8 mouse cellular contexts compared by ENCODE assay signal in genomic region chr1:74035487-74035886, GRCm38 (mm10).
DNase-seq lines count a peak whose midpoint lies in the region; ATAC-seq and TF ChIP-seq lines count a peak whose summit lies in the region.
"Had no signal": no experiment of that assay in that cellular context is flagged by ENCODE, and none has a peak within 500 bp of the region (broad histone marks: within the 10 kb centered on the region; RNA-seq: fewer than 3 reads in every experiment).

No protein-coding gene starts in this region.

- H3K27ac ChIP-seq in left cerebral cortex, adult 2 months, result peak overlapping the region; percentile 74
- H3K27ac ChIP-seq in embryonic facial prominence, embryonic 14.5 days (replicated peaks; ENCODE audit: low read depth, low read length), result no peak overlapping the region
- no peak overlapping the region for H3K27ac ChIP-seq in intestine, embryonic 14.5 days (ENCODE audit: low read depth)
- H3K27ac ChIP-seq in liver, embryonic 15.5 days (replicated peaks), result no peak overlapping the region
- H3K27ac ChIP-seq in forebrain, embryonic 13.5 days, result no peak overlapping the region

- no peak for DNase-seq in left cerebral cortex, adult 2 months (ENCODE audit: extremely low spot score in 1 of 2, low spot score in 2 of 2)
- DNase-seq in left cerebral cortex, postnatal 4 days, result no peak
- no peak for DNase-seq in embryonic facial prominence, embryonic 14.5 days (ENCODE audit: low spot score)
- no peak for DNase-seq in intestine, embryonic 14.5 days (ENCODE audit: low spot score)
- no peak for DNase-seq in urinary bladder, postnatal 25 days (ENCODE audit: low spot score)

- intact Hi-C loops in left cerebral cortex, adult 2 months (cut with DNase I), result no loop called here
- intact Hi-C loops in left cerebral cortex, postnatal 4 days (cut with DNase I), result no loop called here

- H3K4me3 ChIP-seq in left cerebral cortex, adult 2 months, result peak overlapping the region; percentile 48
- no peak overlapping the region for H3K4me3 ChIP-seq in embryonic facial prominence, embryonic 14.5 days (ENCODE audit: low read depth, low read length)
- no peak overlapping the region for H3K4me3 ChIP-seq in intestine, embryonic 14.5 days (ENCODE audit: low read depth, low read length)
- H3K4me3 ChIP-seq in liver, embryonic 15.5 days (replicated peaks), result peak overlapping the region; percentile 54; the same call in 1 of the 2 replicates
- H3K4me3 ChIP-seq in forebrain, embryonic 13.5 days, result no peak overlapping the region

- ATAC-seq in embryonic facial prominence, embryonic 14.5 days (ENCODE audit: low read depth), result no peak
- no peak for ATAC-seq in intestine, embryonic 14.5 days (replicated peaks; ENCODE audit: low FRiP score, low TSS enrichment, low read depth)
- ATAC-seq in liver, embryonic 15.5 days (ENCODE audit: insufficient read depth), result no peak
- no peak for ATAC-seq in forebrain, embryonic 13.5 days

- no peaks in the 10 kb centered on the region for H3K36me3 ChIP-seq in embryonic facial prominence, embryonic 14.5 days (ENCODE audit: control insufficient read depth, insufficient read depth, low read length)
- H3K36me3 ChIP-seq in intestine, embryonic 14.5 days (ENCODE audit: control insufficient read depth, insufficient read depth, low read length), result no peaks in the 10 kb centered on the region
- H3K36me3 ChIP-seq in liver, embryonic 15.5 days (replicated peaks), result no peaks in the 10 kb centered on the region
- H3K36me3 ChIP-seq in forebrain, embryonic 13.5 days (ENCODE audit: poor library complexity, severe bottlenecking), result no peaks in the 10 kb centered on the region
- H3K36me3 ChIP-seq: G1E had no signal

- peaks cover 38% of the 10 kb centered on the region for H3K4me1 ChIP-seq in embryonic facial prominence, embryonic 14.5 days (ENCODE audit: control insufficient read depth, insufficient read depth, low read length)
- H3K4me1 ChIP-seq in intestine, embryonic 14.5 days (replicated peaks; ENCODE audit: control insufficient read depth, insufficient read depth, low read length), result peaks cover 32% of the 10 kb centered on the region
- H3K4me1 ChIP-seq in liver, embryonic 15.5 days (replicated peaks), result peaks cover 14% of the 10 kb centered on the region
- peaks cover 25% of the 10 kb centered on the region for H3K4me1 ChIP-seq in forebrain, embryonic 13.5 days

- no peak overlapping the region; the same call in 1 of the 2 replicates for H3K9ac ChIP-seq in embryonic facial prominence, embryonic 14.5 days (ENCODE audit: low read depth, low read length)
- no peak overlapping the region for H3K9ac ChIP-seq in intestine, embryonic 14.5 days (ENCODE audit: low read length)
- H3K9ac ChIP-seq in liver, embryonic 15.5 days, result no peak overlapping the region
- H3K9ac ChIP-seq in forebrain, embryonic 13.5 days, result no peak overlapping the region

- WGBS in embryonic facial prominence, embryonic 14.5 days, result 59% methylated on average over 4 of the region's 4 CpGs
- 79% methylated on average over 4 of the region's 4 CpGs for WGBS in intestine, embryonic 14.5 days
- 46% methylated on average over 4 of the region's 4 CpGs for WGBS in liver, embryonic 15.5 days (ENCODE audit: insufficient replicate concordance)
- WGBS in forebrain, embryonic 13.5 days, result 68% methylated on average over 4 of the region's 4 CpGs

- H3K4me2 ChIP-seq in embryonic facial prominence, embryonic 14.5 days (ENCODE audit: low read depth, low read length), result peak overlapping the region; percentile 54
- peak overlapping the region; percentile 63 for H3K4me2 ChIP-seq in intestine, embryonic 14.5 days (ENCODE audit: low read length)
- peak overlapping the region; percentile 68 for H3K4me2 ChIP-seq in liver, embryonic 15.5 days
- no peak overlapping the region for H3K4me2 ChIP-seq in forebrain, embryonic 13.5 days

- H3K27me3 ChIP-seq in embryonic facial prominence, embryonic 14.5 days (replicated peaks; ENCODE audit: control insufficient read depth, insufficient read depth, low read length), result no peaks in the 10 kb centered on the region
- H3K27me3 ChIP-seq in intestine, embryonic 14.5 days (replicated peaks; ENCODE audit: control insufficient read depth, insufficient read depth, low read length), result no peaks in the 10 kb centered on the region
- H3K27me3 ChIP-seq in liver, embryonic 15.5 days, result peaks cover 39% of the 10 kb centered on the region
- peaks cover 25% of the 10 kb centered on the region for H3K27me3 ChIP-seq in forebrain, embryonic 13.5 days

- no peak for TF ChIP-seq CTCF in left cerebral cortex, adult 2 months (IDR thresholded peaks at IDR 0.05)

- H3K9me3 ChIP-seq in embryonic facial prominence, embryonic 14.5 days (ENCODE audit: control insufficient read depth, low read length), result no peaks in the 10 kb centered on the region
- H3K9me3 ChIP-seq in intestine, embryonic 14.5 days (ENCODE audit: control insufficient read depth, low read length), result no peaks in the 10 kb centered on the region
- H3K9me3 ChIP-seq in liver, embryonic 15.5 days (replicated peaks), result no peaks in the 10 kb centered on the region
- no peaks in the 10 kb centered on the region for H3K9me3 ChIP-seq in forebrain, embryonic 13.5 days (replicated peaks)
- H3K9me3 ChIP-seq: G1E had no signal

Comparison
In these comparisons a context has a peak if more than half of its experiments do, and no peak if none do; other contexts are left out.
1. H3K4me3 ChIP-seq: peak in left cerebral cortex, adult 2 months (single experiment) and liver, embryonic 15.5 days (single experiment); none in embryonic facial prominence, embryonic 14.5 days (single experiment), intestine, embryonic 14.5 days (single experiment) and forebrain, embryonic 13.5 days (single experiment).